ENCODE assay signal across 11 mouse cellular contexts in the genomic region with DNA sequence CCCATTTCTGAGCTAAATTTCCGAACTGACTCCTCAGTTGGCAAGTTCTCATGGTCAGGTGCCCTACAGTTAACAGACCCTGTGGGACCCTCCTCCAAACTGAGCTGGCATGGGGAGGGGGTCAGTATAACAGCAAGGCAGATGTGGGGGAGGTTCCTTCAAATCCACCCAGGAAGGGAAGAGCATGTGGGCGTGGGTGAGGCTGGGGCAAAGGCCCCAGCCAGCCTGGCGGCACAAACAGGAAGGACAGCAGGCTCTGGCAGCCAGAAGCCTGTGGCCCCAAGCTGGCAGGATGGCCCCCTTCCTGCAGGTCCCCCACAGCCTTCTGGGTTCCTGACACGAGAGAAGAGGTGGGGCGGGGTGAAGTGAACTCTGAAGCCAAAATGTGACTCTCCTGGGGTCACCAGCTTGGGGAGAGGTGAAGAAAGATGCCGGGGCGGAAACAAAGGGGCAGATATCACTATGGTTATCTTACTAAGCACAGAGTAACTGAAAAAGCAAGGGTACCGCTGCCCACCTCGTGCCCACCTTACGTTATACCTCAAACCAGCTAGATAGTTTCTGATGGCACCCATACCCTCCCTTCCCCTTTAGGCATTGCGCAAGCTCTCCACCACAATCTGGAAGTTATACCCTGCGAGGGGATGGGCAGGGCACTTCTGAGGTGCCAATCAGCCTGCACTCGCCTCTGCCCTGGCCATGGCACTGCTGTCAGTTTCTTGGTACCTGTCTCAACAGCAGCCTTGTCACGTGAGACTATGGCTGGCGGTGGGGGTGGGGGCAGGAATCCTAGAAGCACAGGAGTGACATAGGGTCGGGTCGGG. TPM values are rescaled to one million over a fixed set of nuclear protein-coding genes. Genes with fewer than 3 reads are reported as not detected.
A peak's percentile ranks its signal among the peaks of the same experiment; 100 is the strongest.
DNase-seq lines count a peak whose midpoint lies in the region; ATAC-seq and TF ChIP-seq lines count a peak whose summit lies in the region.
"Had no signal": no experiment of that assay in that cellular context is flagged by ENCODE, and none has a peak within 500 bp of the region (broad histone marks: within the 10 kb centered on the region; RNA-seq: fewer than 3 reads in every experiment).

A gene (plus strand): TSS at position 681 of the 824 bp plus-strand sequence.

- DNase-seq in gastrocnemius, adult 2 months: no peak
- no peak for DNase-seq in gastrocnemius, adult 8-10 months (ENCODE audit: low spot score in 2 of 2)
- peak; percentile 43 for DNase-seq in brain, adult 2 months (ENCODE audit: low read depth, low spot score)
- no peak for DNase-seq in adrenal gland, postnatal 14 days
- DNase-seq in layer of hippocampus, adult 11-12 months (ENCODE audit: low spot score): no peak
- no peak for DNase-seq in left cerebral cortex, adult 11 months (ENCODE audit: low spot score)
- DNase-seq: layer of hippocampus, postnatal 36 days had no signal

- ATAC-seq in megakaryocyte-erythroid progenitor cell, adult 5-6 weeks (replicated peaks; ENCODE audit: low FRiP score, low TSS enrichment, poor library complexity, severe bottlenecking): peak; percentile 43; the same call in 1 of the 2 replicates

- H3K79me2 ChIP-seq in C2C12 (ENCODE audit: control insufficient read depth, insufficient read depth): no peaks in the 10 kb centered on the region

- no peak within 1 kb of the TSS for H3K4me3 ChIP-seq in gastrocnemius, adult 2 months
- H3K4me3 ChIP-seq in C2C12 (ENCODE audit: insufficient read depth, poor library complexity, severe bottlenecking): no peak within 1 kb of the TSS
- H3K4me3 ChIP-seq: forebrain, embryonic 10.5 days had no signal

- no peak within 1 kb of the TSS for H3ac ChIP-seq in C2C12 (ENCODE audit: control insufficient read depth, insufficient read length, low read depth)

- no peaks in the 10 kb centered on the region for H3K79me3 ChIP-seq in C2C12 (ENCODE audit: low read depth)

- TF ChIP-seq CTCF in gastrocnemius, adult 2 months (IDR thresholded peaks at IDR 0.05): no peak
- TF ChIP-seq CTCF in C2C12 (IDR thresholded peaks at IDR 0.05; ENCODE audit: control insufficient read depth, insufficient read depth, insufficient read length): no peak

- H3K36me3 ChIP-seq in C2C12 (ENCODE audit: control insufficient read depth, insufficient read depth): no peaks in the 10 kb centered on the region
- H3K36me3 ChIP-seq: forebrain, embryonic 10.5 days had no signal

- intact Hi-C loops in gastrocnemius, adult 2 months (cut with DNase I): loop anchor here (1.0 to 5.0 kb wide), 2 partner anchors 61 to 130 kb away; no protein-coding TSS in a partner anchor

- H3K27me3 ChIP-seq in C2C12 (ENCODE audit: control insufficient read depth, insufficient read depth, insufficient read length): peaks cover 4% of the 10 kb centered on the region

- H3K27ac ChIP-seq in gastrocnemius, adult 2 months: peak within 1 kb of the TSS; percentile 43; the same call in 1 of the 2 replicates
- H3K27ac ChIP-seq: forebrain, embryonic 10.5 days had no signal

TF ChIP-seq in C2C12, 6 proteins besides CTCF, POLR2A, EP300 and RAD21:
- TF ChIP-seq CEBPB (IDR thresholded peaks at IDR 0.05; ENCODE audit: low read depth) (peak; percentile 85), MYOD1 (IDR thresholded peaks at IDR 0.05; ENCODE audit: control insufficient read depth, insufficient read length, low read depth) (no peak)
TF ChIP-seq in C2C12: peak in this region for 1.

RNA-seq across cellular contexts. Expression of the gene that starts here (rescaled TPM):
- not detected for total RNA-seq in gastrocnemius, adult 2 months (2021)
- not detected for total RNA-seq in gastrocnemius, adult 8-10 months (2022)
- 0.08 TPM for polyA plus RNA-seq in C2C12 (2012; fragmentation: generic; extraction: Trizol)
- total RNA-seq in megakaryocyte-erythroid progenitor cell, adult 5-6 weeks (2014; fragmentation: Nextera tagmentation): 3.4 and 6.3 TPM in 2 replicates
- 4.5 and 4.9 TPM in 2 replicates for total RNA-seq in megakaryocyte-erythroid progenitor cell, adult 5-6 weeks (2017)
- total RNA-seq in adrenal gland, postnatal 14 days (2021): 4.7 TPM in 1 of 2 replicates, not detected in the other
- total RNA-seq: ES-E14 had no signal
- polyA plus RNA-seq: forebrain, embryonic 10.5 days had no signal
